Mouse (Mus musculus): ENCODE data around the gene Dcaf10.

- TF ChIP-seq CTCF (IDR thresholded peaks at IDR 0.05; ENCODE audit: control insufficient read depth, insufficient read depth, insufficient replicate concordance, low read depth, low read length) (no peak), POLR2A (IDR thresholded peaks at IDR 0.05; ENCODE audit: control insufficient read depth, low read depth, low read length) (no peak)
Observed at GRCm38 (mm10) chr4:45342286-45343155, 620 bp downstream of the Dcaf10 start, which contains the start of gene Exosc3.

All from testis, adult 2 months (tissue).